Mouse (Mus musculus): ENCODE data around the gene Phf5a. TPM values are rescaled to one million over a fixed set of nuclear protein-coding genes. Genes with fewer than 3 reads are reported as not detected.

Phf5a gene
- polyA plus RNA-seq, 1 experiment from 2014 or later: 237 TPM

GRCm38 (mm10) chr15:81838554-81839235 is 33.0 kb downstream of the Phf5a start:
- DNase-seq (ENCODE audit: low spot score) (no peak), ATAC-seq (replicated peaks; ENCODE audit: low FRiP score) (no peak)
- WGBS: 70% methylated on average over 14 of the region's 14 CpGs
- no peak overlapping the region for H3K27ac ChIP-seq (ENCODE audit: low read depth, low read length)
- H3K9me3 ChIP-seq (ENCODE audit: control insufficient read depth, low read length): no peaks in the 10 kb centered on the region
- no peak overlapping the region for H3K9ac ChIP-seq (ENCODE audit: low read depth, low read length)
- H3K4me3 ChIP-seq (ENCODE audit: low read depth, low read length): no peak overlapping the region
- H3K36me3 ChIP-seq (ENCODE audit: control insufficient read depth, insufficient read depth, low read length): no peaks in the 10 kb centered on the region
- peaks cover 14% of the 10 kb centered on the region for H3K4me1 ChIP-seq (replicated peaks; ENCODE audit: control insufficient read depth, insufficient read depth, low read length)
- no peak overlapping the region for H3K4me2 ChIP-seq
- H3K27me3 ChIP-seq (replicated peaks; ENCODE audit: control insufficient read depth, insufficient read depth, low read length): no peaks in the 10 kb centered on the region; the same call in 1 of the 2 replicates

GRCm38 (mm10) chr15:81836966-81837920 is 34.5 kb downstream of the Phf5a start:
- Histone ChIP-seq H3K36me3 (ENCODE audit: control insufficient read depth, insufficient read depth, low read length) (no peaks in the 10 kb centered on the region), H3K4me3 (ENCODE audit: low read depth, low read length) (no peak overlapping the region; the same call in 1 of the 2 replicates), H3K4me1 (replicated peaks; ENCODE audit: control insufficient read depth, insufficient read depth, low read length) (peaks cover 15% of the 10 kb centered on the region), H3K4me2 (peak overlapping the region; percentile 67), H3K27ac (ENCODE audit: low read depth, low read length) (no peak overlapping the region), H3K27me3 (replicated peaks; ENCODE audit: control insufficient read depth, insufficient read depth, low read length) (no peaks in the 10 kb centered on the region; the same call in 1 of the 2 replicates), H3K9ac (ENCODE audit: low read depth, low read length) (no peak overlapping the region), H3K9me3 (ENCODE audit: control insufficient read depth, low read length) (no peaks in the 10 kb centered on the region)
- ATAC-seq (replicated peaks; ENCODE audit: low FRiP score) (no peak), DNase-seq (ENCODE audit: low spot score) (no peak)
- 59% methylated on average over 7 of the region's 7 CpGs for WGBS

DNA sequence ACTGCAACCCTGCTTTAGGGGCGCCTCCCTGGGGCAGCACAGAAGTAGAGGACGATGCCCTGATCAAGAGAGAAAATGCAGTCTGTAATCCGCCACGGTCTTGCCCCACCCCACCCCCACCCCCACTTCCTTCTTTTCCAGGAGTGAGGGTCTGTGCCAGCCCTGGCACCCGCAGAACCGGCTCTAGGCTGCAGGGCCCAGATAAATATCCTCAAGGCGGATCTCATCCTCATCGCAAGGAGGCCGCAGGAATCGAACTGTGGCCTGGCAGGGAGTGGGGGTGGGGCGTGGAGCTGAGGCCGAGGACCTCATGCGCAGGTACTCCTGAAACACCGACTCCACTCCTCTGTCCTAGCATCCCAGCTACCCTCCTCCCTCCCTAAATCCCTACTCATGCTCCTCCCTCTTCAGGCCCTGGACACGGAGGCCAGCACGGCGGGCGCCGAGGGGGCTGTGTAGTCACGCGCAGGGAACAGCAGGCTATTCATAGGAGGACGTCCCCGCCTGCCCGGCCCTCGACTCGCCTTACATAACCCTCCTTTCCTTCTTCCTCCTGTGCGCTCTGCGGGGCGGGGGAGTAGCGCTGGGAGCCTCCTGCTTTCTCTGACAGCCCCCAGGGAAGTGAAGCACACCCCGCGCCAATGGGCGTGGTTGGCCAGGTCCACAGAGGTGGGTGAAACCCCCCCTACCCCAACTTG is 35.4 kb downstream of the Phf5a start:
- 3% methylated on average over 33 of the region's 33 CpGs for WGBS
- no peak overlapping the region; the same call in 1 of the 2 replicates for H3K27ac ChIP-seq (ENCODE audit: low read depth, low read length)
- H3K4me2 ChIP-seq: peak overlapping the region; percentile 67
- H3K9ac ChIP-seq (ENCODE audit: low read depth, low read length): peak overlapping the region; percentile 48
- ATAC-seq (replicated peaks; ENCODE audit: low FRiP score) (peak; percentile 46), DNase-seq (ENCODE audit: low spot score) (peak; percentile 60)
- H3K4me1 ChIP-seq (replicated peaks; ENCODE audit: control insufficient read depth, insufficient read depth, low read length): peaks cover 15% of the 10 kb centered on the region
- peak overlapping the region; percentile 37 for H3K4me3 ChIP-seq (ENCODE audit: low read depth, low read length)
- H3K27me3 ChIP-seq (replicated peaks; ENCODE audit: control insufficient read depth, insufficient read depth, low read length): no peaks in the 10 kb centered on the region; the same call in 1 of the 2 replicates
- no peaks in the 10 kb centered on the region for H3K36me3 ChIP-seq (ENCODE audit: control insufficient read depth, insufficient read depth, low read length)
- no peaks in the 10 kb centered on the region for H3K9me3 ChIP-seq (ENCODE audit: control insufficient read depth, low read length)

DNA sequence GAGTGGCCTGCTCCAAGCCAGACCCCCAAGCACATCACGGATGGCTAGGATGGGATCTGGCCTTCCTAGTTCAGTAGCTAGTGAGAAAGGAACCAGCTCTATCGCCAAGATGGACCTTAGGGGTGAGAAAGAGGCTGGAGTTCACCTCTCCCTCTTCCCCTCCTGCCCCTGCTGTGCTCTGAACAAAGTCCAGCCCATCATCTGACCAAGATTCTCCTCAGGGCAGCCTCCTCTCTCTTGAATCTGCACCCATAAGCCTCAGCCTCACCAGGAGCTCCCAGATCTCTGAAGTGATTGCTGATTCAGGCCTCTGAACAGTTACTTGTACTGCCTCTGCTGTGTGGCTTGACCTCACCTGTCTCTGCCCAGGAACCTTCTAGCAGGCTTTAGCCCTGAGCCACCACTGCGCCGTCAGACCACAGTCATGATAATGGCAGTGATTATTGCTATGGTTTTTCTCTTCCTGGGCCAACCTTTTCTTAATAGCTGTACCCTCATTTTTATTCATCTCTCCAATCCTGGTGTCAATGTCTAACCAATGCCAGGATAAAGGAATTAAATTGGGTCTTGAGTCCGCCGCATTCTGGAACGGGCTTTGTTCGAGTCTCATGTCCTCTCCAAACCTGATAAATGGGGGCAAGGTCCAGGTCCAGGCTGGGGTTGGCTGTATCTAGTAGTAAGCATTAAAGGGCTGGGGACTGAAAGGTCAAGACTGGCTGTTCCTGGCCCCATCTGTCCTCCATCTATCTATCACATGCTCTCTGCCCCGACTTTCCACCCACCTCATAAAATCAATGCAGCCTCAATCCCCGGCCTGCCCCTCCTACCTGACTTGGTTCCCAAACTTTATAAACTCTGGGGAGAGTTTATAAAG is 36.5 kb downstream of the Phf5a start:
- no peak overlapping the region; the same call in 1 of the 2 replicates for H3K9ac ChIP-seq (ENCODE audit: low read depth, low read length)
- no peak for DNase-seq (ENCODE audit: low spot score)
- H3K9me3 ChIP-seq (ENCODE audit: control insufficient read depth, low read length): no peaks in the 10 kb centered on the region
- H3K4me3 ChIP-seq (ENCODE audit: low read depth, low read length): no peak overlapping the region
- H3K4me1 ChIP-seq (replicated peaks; ENCODE audit: control insufficient read depth, insufficient read depth, low read length): peaks cover 15% of the 10 kb centered on the region
- H3K27ac ChIP-seq (ENCODE audit: low read depth, low read length): no peak overlapping the region
- WGBS: 54% methylated on average over 10 of the region's 10 CpGs
- no peak for ATAC-seq (replicated peaks; ENCODE audit: low FRiP score)
- H3K36me3 ChIP-seq (ENCODE audit: control insufficient read depth, insufficient read depth, low read length): no peaks in the 10 kb centered on the region
- no peaks in the 10 kb centered on the region; the same call in 1 of the 2 replicates for H3K27me3 ChIP-seq (replicated peaks; ENCODE audit: control insufficient read depth, insufficient read depth, low read length)
- H3K4me2 ChIP-seq: peak overlapping the region; percentile 67

GRCm38 (mm10) chr15:81834171-81834841 is 37.4 kb downstream of the Phf5a start:
- Histone ChIP-seq H3K27me3 (replicated peaks; ENCODE audit: control insufficient read depth, insufficient read depth, low read length) (no peaks in the 10 kb centered on the region; the same call in 1 of the 2 replicates), H3K9ac (ENCODE audit: low read depth, low read length) (no peak overlapping the region), H3K4me1 (replicated peaks; ENCODE audit: control insufficient read depth, insufficient read depth, low read length) (peaks cover 15% of the 10 kb centered on the region), H3K27ac (ENCODE audit: low read depth, low read length) (no peak overlapping the region), H3K4me2 (no peak overlapping the region), H3K4me3 (ENCODE audit: low read depth, low read length) (no peak overlapping the region), H3K9me3 (ENCODE audit: control insufficient read depth, low read length) (no peaks in the 10 kb centered on the region), H3K36me3 (ENCODE audit: control insufficient read depth, insufficient read depth, low read length) (no peaks in the 10 kb centered on the region)
- ATAC-seq (replicated peaks; ENCODE audit: low FRiP score) (no peak), DNase-seq (ENCODE audit: low spot score) (no peak)
- 68% methylated on average over 3 of the region's 3 CpGs for WGBS

DNA sequence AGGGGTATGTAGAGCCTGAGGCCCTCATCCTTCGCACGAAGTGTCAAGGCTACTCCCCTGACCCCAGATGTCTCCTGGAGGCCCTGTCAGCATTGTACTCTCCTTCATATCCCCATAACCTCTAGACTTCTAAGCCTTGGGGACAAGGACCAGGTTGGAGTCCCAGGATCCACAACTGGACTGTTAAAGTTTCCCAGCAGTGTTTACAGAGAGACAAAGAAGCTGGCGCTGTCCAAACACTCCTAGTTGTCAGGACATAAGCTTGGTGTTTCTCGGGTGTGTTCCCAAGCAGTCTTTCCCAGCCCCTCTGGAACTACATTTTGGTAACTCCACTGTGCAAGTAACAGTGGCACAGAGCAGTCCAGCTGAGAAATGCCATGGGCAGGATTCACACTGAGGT is 38.2 kb downstream of the Phf5a start:
- H3K9ac ChIP-seq (ENCODE audit: low read depth, low read length): no peak overlapping the region
- no peaks in the 10 kb centered on the region for H3K9me3 ChIP-seq (ENCODE audit: control insufficient read depth, low read length)
- no peak overlapping the region for H3K27ac ChIP-seq (ENCODE audit: low read depth, low read length)
- ATAC-seq (replicated peaks; ENCODE audit: low FRiP score) (no peak), DNase-seq (ENCODE audit: low spot score) (no peak)
- H3K4me2 ChIP-seq: no peak overlapping the region
- WGBS: 71% methylated on average over 4 of the region's 4 CpGs
- no peaks in the 10 kb centered on the region; the same call in 1 of the 2 replicates for H3K27me3 ChIP-seq (replicated peaks; ENCODE audit: control insufficient read depth, insufficient read depth, low read length)
- no peaks in the 10 kb centered on the region for H3K36me3 ChIP-seq (ENCODE audit: control insufficient read depth, insufficient read depth, low read length)
- peaks cover 15% of the 10 kb centered on the region for H3K4me1 ChIP-seq (replicated peaks; ENCODE audit: control insufficient read depth, insufficient read depth, low read length)
- H3K4me3 ChIP-seq (ENCODE audit: low read depth, low read length): no peak overlapping the region

- Histone ChIP-seq H3K4me1 (replicated peaks; ENCODE audit: control insufficient read depth, insufficient read depth, low read length) (peaks cover 15% of the 10 kb centered on the region), H3K9me3 (ENCODE audit: control insufficient read depth, low read length) (no peaks in the 10 kb centered on the region), H3K36me3 (ENCODE audit: control insufficient read depth, insufficient read depth, low read length) (no peaks in the 10 kb centered on the region), H3K9ac (ENCODE audit: low read depth, low read length) (no peak overlapping the region), H3K4me3 (ENCODE audit: low read depth, low read length) (no peak overlapping the region), H3K4me2 (no peak overlapping the region), H3K27ac (ENCODE audit: low read depth, low read length) (no peak overlapping the region), H3K27me3 (replicated peaks; ENCODE audit: control insufficient read depth, insufficient read depth, low read length) (no peaks in the 10 kb centered on the region; the same call in 1 of the 2 replicates)
- no peak for DNase-seq (ENCODE audit: low spot score)
- WGBS: 73% methylated on average over 3 of the region's 3 CpGs
- no peak for ATAC-seq (replicated peaks; ENCODE audit: low FRiP score)
Measured at GRCm38 (mm10) chr15:81832219-81832618, 39.5 kb downstream of the Phf5a start.
